Mouse (Mus musculus) small intestine, adult 2 months (tissue): Measurements from ENCODE around the gene Wdr59. TPM values are rescaled to one million over a fixed set of nuclear protein-coding genes. Genes with fewer than 3 reads are reported as not detected.

Experiments used
- H3K27ac ChIP-seq: fragments of 200-500 bp; 2 replicates; pipeline ENCODE4 v1.5.1; 2012; ENCODE audit warnings: low read depth, low read length, control low read depth, inconsistent platforms; ENCODE audit not compliant: insufficient read depth
- H3K27me3 ChIP-seq: fragments of 200-500 bp; 2 replicates; pipeline ENCODE4 v1.6.1; 2012; ENCODE audit warnings: mild to moderate bottlenecking, moderate library complexity, low read length, inconsistent platforms; ENCODE audit not compliant: control insufficient read depth, insufficient read depth
- H3K36me3 ChIP-seq: fragments of 200-500 bp; 2 replicates; pipeline ENCODE4 v1.6.1; 2012; ENCODE audit warnings: mild to moderate bottlenecking, low read length, control low read depth, inconsistent platforms; ENCODE audit not compliant: control insufficient read depth, insufficient read depth
- H3K4me1 ChIP-seq: fragments of 200-500 bp; 2 replicates; pipeline ENCODE4 v1.6.1; 2012; ENCODE audit warnings: low read length, inconsistent platforms, mixed read lengths; ENCODE audit not compliant: control insufficient read depth, insufficient read depth, insufficient read length
- H3K4me3 ChIP-seq: fragments of 200-500 bp; 2 replicates; pipeline ENCODE4 v1.5.1; 2012; ENCODE audit warnings: low read depth, mild to moderate bottlenecking, control low read depth, inconsistent platforms, low read length, moderate library complexity
- CTCF ChIP-seq: fragments of 200-500 bp; IDR thresholded peaks from 2 replicates; pipeline ENCODE4 v1.5.1; 2012; ENCODE audit warnings: low read depth, mild to moderate bottlenecking, control low read depth, inconsistent platforms, low read length, moderate library complexity, mixed read lengths; ENCODE audit not compliant: insufficient replicate concordance, insufficient read length; ENCODE audit errors: extremely low read depth
- POLR2A ChIP-seq: fragments of 200-500 bp; IDR thresholded peaks from 2 replicates; pipeline ENCODE4 v1.6.1; 2012; ENCODE audit warnings: low read depth, mild to moderate bottlenecking, control low read depth, inconsistent platforms, low read length, moderate library complexity
- WGBS: fragments of 180-500 bp; shearing (Covaris S2); methylation state at CpG from one replicate; pipeline ENCODE4 v1.1.7; 2018; 5-methylcytosine and 5-hydroxymethylcytosine counted together
- polyA plus RNA-seq: library from polyadenylated mRNA; depleted of rRNA; stranded (reverse); fragments of >200 nt; gene quantifications from 2 replicates; pipeline ENCODE4 v1.2.3, GENCODE M21; 2012

The Wdr59 gene
- polyA plus RNA-seq, 1 experiment: 2.2 TPM

GRCm38 (mm10) chr8:111548201-111548600 lies 26.3 kb upstream of the Wdr59 start:
- WGBS: 61% methylated on average over 6 of the region's 6 CpGs
- no peak overlapping the region for H3K27ac ChIP-seq
- TF ChIP-seq POLR2A (no peak), CTCF (no peak)
- no peak overlapping the region for H3K4me3 ChIP-seq
- H3K27me3 ChIP-seq: no peaks in the 10 kb centered on the region
- peaks cover 2% of the 10 kb centered on the region; the same call in 1 of the 2 replicates for H3K4me1 ChIP-seq
- no peaks in the 10 kb centered on the region for H3K36me3 ChIP-seq

GRCm38 (mm10) chr8:111547144-111547543 lies 25.3 kb upstream of the Wdr59 start:
- TF ChIP-seq CTCF: no peak
- 89% methylated on average over 3 of the region's 3 CpGs for WGBS

GRCm38 (mm10) chr8:111545406-111546156 lies 23.7 kb upstream of the Wdr59 start:
- WGBS: 62% methylated on average over 8 of the region's 8 CpGs
- Histone ChIP-seq H3K36me3 (no peaks in the 10 kb centered on the region), H3K27me3 (no peaks in the 10 kb centered on the region), H3K4me1 (peaks cover 7% of the 10 kb centered on the region; the same call in 1 of the 2 replicates), H3K4me3 (no peak overlapping the region), H3K27ac (no peak overlapping the region)
- TF ChIP-seq CTCF: no peak
- TF ChIP-seq POLR2A: no peak

More at GRCm38 (mm10) chr8:111547144-111547543, 25.3 kb upstream of the Wdr59 start:
- Histone ChIP-seq H3K36me3 (no peaks in the 10 kb centered on the region), H3K4me1 (peaks cover 2% of the 10 kb centered on the region; the same call in 1 of the 2 replicates), H3K4me3 (no peak overlapping the region), H3K27me3 (no peaks in the 10 kb centered on the region), H3K27ac (no peak overlapping the region)

- TF ChIP-seq CTCF (no peak), POLR2A (no peak)
- Histone ChIP-seq H3K4me3 (no peak overlapping the region), H3K27ac (no peak overlapping the region), H3K36me3 (no peaks in the 10 kb centered on the region), H3K27me3 (no peaks in the 10 kb centered on the region), H3K4me1 (peaks cover 7% of the 10 kb centered on the region; the same call in 1 of the 2 replicates)
- 94% methylated on average over 9 of the region's 9 CpGs for WGBS
Observed at GRCm38 (mm10) chr8:111543712-111544380, 22.0 kb upstream of the Wdr59 start.

GRCm38 (mm10) chr8:111539422-111540076 lies 17.7 kb upstream of the Wdr59 start:
- no peaks in the 10 kb centered on the region for H3K27me3 ChIP-seq
- 66% methylated on average over 10 of the region's 10 CpGs for WGBS
- H3K27ac ChIP-seq: 0 out of 2 replicates have a peak overlapping the region, but pooled peaks have one; percentile 11
- TF ChIP-seq POLR2A: no peak
- no peak for TF ChIP-seq CTCF
- H3K36me3 ChIP-seq: no peaks in the 10 kb centered on the region
- peaks cover 5% of the 10 kb centered on the region; the same call in 1 of the 2 replicates for H3K4me1 ChIP-seq
- H3K4me3 ChIP-seq: no peak overlapping the region; the same call in 1 of the 2 replicates

GRCm38 (mm10) chr8:111538194-111538593 lies 16.3 kb upstream of the Wdr59 start:
- peak overlapping the region; percentile 10; the same call in 1 of the 2 replicates for H3K4me3 ChIP-seq
- H3K4me1 ChIP-seq: peaks cover 5% of the 10 kb centered on the region; the same call in 1 of the 2 replicates
- H3K36me3 ChIP-seq: no peaks in the 10 kb centered on the region
- TF ChIP-seq CTCF (no peak), POLR2A (no peak)
- H3K27me3 ChIP-seq: no peaks in the 10 kb centered on the region
- 24% methylated on average over 2 of the region's 2 CpGs for WGBS
- no peak overlapping the region for H3K27ac ChIP-seq
